Mouse (Mus musculus) ES-E14 (cell line): ENCODE measurements at regions not wholly inside any gene's neighbourhood (a gene's known extent, or its start where the extent isn't known, plus 50 kb on each side); places are given as distances from the start of the nearest gene placed in this dataset.

Source experiments
- DNase-seq: peaks from one replicate; pipeline ENCODE4 v3.0.0-alpha.2; 2013; ENCODE audit warnings: low read depth, low spot score
- H3K27ac ChIP-seq: 2 replicates; pipeline ENCODE4 v1.5.1; 2012; ENCODE audit warnings: low read depth, mild to moderate bottlenecking, low read length, moderate library complexity, mixed read lengths; ENCODE audit not compliant: poor library complexity, insufficient read depth, severe bottlenecking
- H3K36me3 ChIP-seq: 2 replicates; pipeline ENCODE4 v1.6.1; 2012; ENCODE audit warnings: mild to moderate bottlenecking, low read length, moderate library complexity, mixed read lengths; ENCODE audit not compliant: control insufficient read depth, poor library complexity, insufficient read depth, severe bottlenecking
- H3K4me1 ChIP-seq, 2 experiments: fragments of 150-350 bp in 1 of 2; sonication (generic) in 1 of 2; 2 replicates each; pipeline ENCODE4 v1.6.1; 2012; ENCODE audit warnings: low read length in 2 of 2, mild to moderate bottlenecking in 1 of 2, mixed read lengths in 1 of 2; ENCODE audit not compliant: control insufficient read depth in 2 of 2, insufficient read depth in 2 of 2, poor library complexity in 1 of 2
- H3K4me3 ChIP-seq, 2 experiments: fragments of 150-350 bp in 1 of 2; sonication (generic) in 1 of 2; 2 replicates each; pipeline ENCODE4 v1.5.1; 2012; ENCODE audit warnings: low read length in 2 of 2, low read depth in 1 of 2, mild to moderate bottlenecking in 1 of 2, mixed read lengths in 1 of 2; ENCODE audit not compliant: insufficient read depth in 1 of 2, poor library complexity in 1 of 2, severe bottlenecking in 1 of 2
- H3K9ac ChIP-seq: 2 replicates; pipeline ENCODE4 v1.6.1; 2012; ENCODE audit warnings: low read depth, mild to moderate bottlenecking, low read length, mixed read lengths; ENCODE audit not compliant: poor library complexity, insufficient read depth, severe bottlenecking
- H3K9me3 ChIP-seq: fragments of 150-350 bp; sonication (generic); 2 replicates; pipeline ENCODE4 v1.6.1; 2012; ENCODE audit warnings: low read depth, mild to moderate bottlenecking, low read length; ENCODE audit not compliant: control insufficient read depth, insufficient read depth
- CHD2 ChIP-seq: IDR thresholded peaks from 2 replicates; pipeline ENCODE4 v1.6.1; 2014; ENCODE audit warnings: mild to moderate bottlenecking, low read depth, low read length, inconsistent platforms
- HCFC1 ChIP-seq: IDR thresholded peaks from 2 replicates; pipeline ENCODE4 v1.6.1; 2012; ENCODE audit warnings: low read length, inconsistent platforms, borderline replicate concordance; ENCODE audit not compliant: insufficient read depth
- MAFK ChIP-seq: IDR thresholded peaks from 2 replicates; pipeline ENCODE4 v1.6.1; 2014; ENCODE audit warnings: mild to moderate bottlenecking, low read depth, low read length, inconsistent platforms; ENCODE audit not compliant: insufficient read depth
- ZC3H11A ChIP-seq: IDR thresholded peaks from 2 replicates; pipeline ENCODE4 v1.6.1; 2012; ENCODE audit warnings: low read depth, mild to moderate bottlenecking, inconsistent platforms, low read length, borderline replicate concordance
- ZNF384 ChIP-seq: IDR thresholded peaks from 2 replicates; pipeline ENCODE4 v1.6.1; 2012; ENCODE audit warnings: low read depth, low read length, inconsistent platforms
- in situ Hi-C, 2 experiments: fragments of 600-800 bp; cut with MboI; formaldehyde crosslinking; loops; one replicate each; pipeline ENCODE4 v1.15.1; 2025; ENCODE audit warnings: low sequenced_read_pairs in 2 of 2, inconsistent platforms in 1 of 2; ENCODE audit not compliant: unreplicated experiment in 2 of 2

DNA sequence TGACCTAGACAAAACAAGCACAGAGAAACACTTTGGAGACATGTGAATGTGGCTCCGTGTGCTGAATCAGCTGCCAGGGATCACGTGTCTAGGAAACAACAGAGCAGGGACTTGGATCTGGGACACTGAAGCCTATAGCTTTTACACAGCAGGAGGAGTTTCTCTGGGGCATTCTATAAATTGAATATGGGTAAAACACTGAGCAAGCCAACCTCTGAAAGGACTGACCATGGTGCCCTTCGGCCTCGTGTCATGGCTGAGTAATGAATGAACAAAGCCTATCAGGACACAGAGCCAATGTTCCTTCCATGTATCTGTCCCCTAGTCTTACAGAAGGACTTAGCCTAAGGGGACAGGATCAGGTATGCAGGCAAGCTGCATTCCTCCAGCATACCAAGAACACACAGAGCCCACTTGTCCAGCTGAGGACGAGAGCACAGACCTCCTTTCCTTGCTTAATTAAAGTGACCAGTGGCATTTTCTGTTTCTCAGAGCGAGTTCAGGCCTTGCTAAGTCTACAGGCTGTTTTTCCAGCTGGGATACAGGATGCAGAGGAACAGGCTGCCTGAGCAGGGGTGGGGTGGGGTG, 347.7 kb upstream of the Fam19a5 start:
- DNase-seq: no peak
- H3K4me1 ChIP-seq: no peaks in the 10 kb centered on the region
- TF ChIP-seq ZC3H11A (no peak), MAFK (no peak), HCFC1 (no peak), ZNF384 (no peak)
- H3K36me3 ChIP-seq: no peaks in the 10 kb centered on the region
- no peak overlapping the region for H3K4me3 ChIP-seq
- H3K27ac ChIP-seq: no peak overlapping the region
- H3K9ac ChIP-seq: no peak overlapping the region
- H3K9me3 ChIP-seq: no peaks in the 10 kb centered on the region
- in situ Hi-C loops: no loop called here

- no peak for DNase-seq
- in situ Hi-C loops: no loop called here
- no peaks in the 10 kb centered on the region for H3K4me1 ChIP-seq
- no peak overlapping the region for H3K9ac ChIP-seq
- TF ChIP-seq MAFK (no peak), ZNF384 (no peak), ZC3H11A (no peak), CHD2 (no peak), HCFC1 (no peak)
- H3K36me3 ChIP-seq: no peaks in the 10 kb centered on the region
- no peak overlapping the region for H3K27ac ChIP-seq
- no peak overlapping the region for H3K4me3 ChIP-seq
- H3K9me3 ChIP-seq: no peaks in the 10 kb centered on the region
These were observed 344.5 kb upstream of the Fam19a5 start for GRCm38 (mm10) chr15:87199641-87200040.

GRCm38 (mm10) chr15:87200282-87201048, 343.6 kb upstream of the Fam19a5 start:
- H3K4me3 ChIP-seq: no peak overlapping the region
- no peak for DNase-seq
- no peaks in the 10 kb centered on the region for H3K4me1 ChIP-seq
- H3K27ac ChIP-seq: no peak overlapping the region
- in situ Hi-C loops: no loop called here
- H3K36me3 ChIP-seq: no peaks in the 10 kb centered on the region
- H3K9me3 ChIP-seq: no peaks in the 10 kb centered on the region
- TF ChIP-seq HCFC1 (no peak), ZC3H11A (no peak)
- H3K9ac ChIP-seq: no peak overlapping the region

DNA sequence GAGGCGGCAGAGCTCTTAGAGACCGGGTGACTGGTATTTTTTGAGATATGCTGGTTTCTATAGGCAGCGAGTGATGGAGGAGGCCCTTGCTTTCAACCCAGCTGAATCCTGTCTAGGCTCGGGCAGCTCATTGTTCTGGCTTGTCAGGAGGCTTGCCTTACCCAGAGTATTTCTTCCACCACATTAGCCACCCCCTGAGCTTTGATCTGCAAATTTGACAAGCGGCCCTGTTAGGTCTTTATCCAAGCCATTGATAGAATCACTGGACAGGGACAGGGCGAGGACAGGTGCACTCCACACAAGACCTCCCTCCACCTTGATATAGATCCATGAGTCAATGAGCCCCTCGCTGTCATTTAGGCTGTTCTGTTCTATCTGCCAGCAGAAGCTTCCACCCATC, 343.0 kb upstream of the Fam19a5 start:
- in situ Hi-C loops: no loop called here

GRCm38 (mm10) chr15:87229951-87230350, 314.1 kb upstream of the Fam19a5 start:
- DNase-seq: peak; percentile 26
- TF ChIP-seq MAFK (no peak), ZNF384 (no peak), HCFC1 (no peak), ZC3H11A (no peak), CHD2 (no peak)
- Histone ChIP-seq H3K4me1 (peaks cover 4 to 6% of the 10 kb centered on the region in 2 experiments; a peak in 3 of 4 replicates), H3K9me3 (no peaks in the 10 kb centered on the region), H3K9ac (no peak overlapping the region), H3K4me3 (no peak overlapping the region), H3K36me3 (no peaks in the 10 kb centered on the region), H3K27ac (no peak overlapping the region)
- in situ Hi-C loops: no loop called here

More for the DNA sequence above, 343.0 kb upstream of the Fam19a5 start:
- H3K36me3 ChIP-seq: no peaks in the 10 kb centered on the region
- no peak for DNase-seq
- no peaks in the 10 kb centered on the region for H3K4me1 ChIP-seq
- no peaks in the 10 kb centered on the region for H3K9me3 ChIP-seq
- H3K27ac ChIP-seq: no peak overlapping the region
- no peak for TF ChIP-seq MAFK
- no peak for TF ChIP-seq HCFC1
- no peak for TF ChIP-seq CHD2
- TF ChIP-seq ZC3H11A: no peak
- H3K4me3 ChIP-seq: no peak overlapping the region
- H3K9ac ChIP-seq: no peak overlapping the region
